Mouse (Mus musculus): Measurements from ENCODE around the gene Gm45717. TPM values are rescaled to one million over a fixed set of nuclear protein-coding genes. Genes with fewer than 3 reads are reported as not detected.

Gene Gm45717
- polyA plus RNA-seq, 2 experiments, result not detected

- no peaks in the 10 kb centered on the region for H3K36me3 ChIP-seq (ENCODE audit: control insufficient read depth, insufficient read depth, low read length)
- peaks cover 45% of the 10 kb centered on the region for H3K27me3 ChIP-seq (ENCODE audit: control insufficient read depth, insufficient read depth, low read length)
- no peak overlapping the region for H3K4me3 ChIP-seq (replicated peaks; ENCODE audit: low read length)
- H3K4me1 ChIP-seq (ENCODE audit: control insufficient read depth, insufficient read depth, low read length), result peaks cover 7% of the 10 kb centered on the region; the same call in 1 of the 2 replicates
- H3K4me2 ChIP-seq (replicated peaks; ENCODE audit: low read depth, low read length, severe bottlenecking), result no peak overlapping the region
- no peaks in the 10 kb centered on the region for H3K9me3 ChIP-seq (ENCODE audit: control insufficient read depth, low read length)
- ATAC-seq (ENCODE audit: low FRiP score, low read depth) (no peak), DNase-seq (ENCODE audit: low spot score) (no peak)
- H3K27ac ChIP-seq (replicated peaks; ENCODE audit: low read depth, low read length), result no peak overlapping the region
- no peak overlapping the region for H3K9ac ChIP-seq (ENCODE audit: low read depth, low read length, severe bottlenecking)
- TF ChIP-seq POLR2A (IDR thresholded peaks at IDR 0.05; ENCODE audit: borderline replicate concordance, extremely low read depth, insufficient read depth, insufficient read length), result no peak
- 28% methylated on average over 22 of the region's 22 CpGs for WGBS
These were observed 34.3 kb downstream of the Gm45717 start for GRCm38 (mm10) chr7:140921225-140921975.

- Histone ChIP-seq H3K4me3 (replicated peaks; ENCODE audit: low read length) (no peak within 1 kb of the TSS), H3K36me3 (ENCODE audit: control insufficient read depth, insufficient read depth, low read length) (no peaks in the 10 kb centered on the region), H3K4me1 (ENCODE audit: control insufficient read depth, insufficient read depth, low read length) (peaks cover 7% of the 10 kb centered on the region; the same call in 1 of the 2 replicates), H3K4me2 (replicated peaks; ENCODE audit: low read depth, low read length, severe bottlenecking) (no peak within 1 kb of the TSS), H3K27me3 (ENCODE audit: control insufficient read depth, insufficient read depth, low read length) (peaks cover 45% of the 10 kb centered on the region), H3K9me3 (ENCODE audit: control insufficient read depth, low read length) (no peaks in the 10 kb centered on the region), H3K9ac (ENCODE audit: low read depth, low read length, severe bottlenecking) (no peak within 1 kb of the TSS), H3K27ac (replicated peaks; ENCODE audit: low read depth, low read length) (no peak within 1 kb of the TSS)
- WGBS, result 69% methylated on average over 8 of the region's 8 CpGs
- TF ChIP-seq POLR2A (IDR thresholded peaks at IDR 0.05; ENCODE audit: borderline replicate concordance, extremely low read depth, insufficient read depth, insufficient read length), result no peak
- DNase-seq (ENCODE audit: low spot score) (no peak), ATAC-seq (ENCODE audit: low FRiP score, low read depth) (no peak)
These were observed 35.2 kb downstream of the Gm45717 start, which contains the start of gene Nlrp6 for GRCm38 (mm10) chr7:140920418-140921029. Nlrp6 (plus strand) TSS chr7:140920902.

- Histone ChIP-seq H3K4me2 (replicated peaks; ENCODE audit: low read depth, low read length, severe bottlenecking) (no peak overlapping the region), H3K9me3 (ENCODE audit: control insufficient read depth, low read length) (no peaks in the 10 kb centered on the region), H3K9ac (ENCODE audit: low read depth, low read length, severe bottlenecking) (no peak overlapping the region), H3K27me3 (ENCODE audit: control insufficient read depth, insufficient read depth, low read length) (peaks cover 45% of the 10 kb centered on the region), H3K27ac (replicated peaks; ENCODE audit: low read depth, low read length) (no peak overlapping the region), H3K36me3 (ENCODE audit: control insufficient read depth, insufficient read depth, low read length) (no peaks in the 10 kb centered on the region), H3K4me3 (replicated peaks; ENCODE audit: low read length) (no peak overlapping the region), H3K4me1 (ENCODE audit: control insufficient read depth, insufficient read depth, low read length) (peaks cover 7% of the 10 kb centered on the region; the same call in 1 of the 2 replicates)
- WGBS, result 79% methylated on average over 4 of the region's 4 CpGs
- TF ChIP-seq POLR2A (IDR thresholded peaks at IDR 0.05; ENCODE audit: borderline replicate concordance, extremely low read depth, insufficient read depth, insufficient read length), result no peak
- no peak for ATAC-seq (ENCODE audit: low FRiP score, low read depth)
- DNase-seq (ENCODE audit: low spot score), result no peak
These were observed 35.8 kb downstream of the Gm45717 start for GRCm38 (mm10) chr7:140919911-140920310.

GRCm38 (mm10) chr7:140914031-140914690 lies 41.6 kb downstream of the Gm45717 start:
- Histone ChIP-seq H3K4me1 (ENCODE audit: control insufficient read depth, insufficient read depth, low read length) (no peaks in the 10 kb centered on the region), H3K9ac (ENCODE audit: low read depth, low read length, severe bottlenecking) (no peak overlapping the region), H3K36me3 (ENCODE audit: control insufficient read depth, insufficient read depth, low read length) (no peaks in the 10 kb centered on the region), H3K27me3 (ENCODE audit: control insufficient read depth, insufficient read depth, low read length) (no peaks in the 10 kb centered on the region), H3K27ac (replicated peaks; ENCODE audit: low read depth, low read length) (no peak overlapping the region), H3K9me3 (ENCODE audit: control insufficient read depth, low read length) (no peaks in the 10 kb centered on the region), H3K4me2 (replicated peaks; ENCODE audit: low read depth, low read length, severe bottlenecking) (no peak overlapping the region), H3K4me3 (replicated peaks; ENCODE audit: low read length) (no peak overlapping the region)
- WGBS, result 79% methylated on average over 8 of the region's 8 CpGs
- TF ChIP-seq POLR2A (IDR thresholded peaks at IDR 0.05; ENCODE audit: borderline replicate concordance, extremely low read depth, insufficient read depth, insufficient read length), result no peak
- ATAC-seq (ENCODE audit: low FRiP score, low read depth) (no peak), DNase-seq (ENCODE audit: low spot score) (no peak)

- TF ChIP-seq POLR2A (IDR thresholded peaks at IDR 0.05; ENCODE audit: borderline replicate concordance, extremely low read depth, insufficient read depth, insufficient read length), result no peak
- Histone ChIP-seq H3K27me3 (ENCODE audit: control insufficient read depth, insufficient read depth, low read length) (no peaks in the 10 kb centered on the region), H3K4me1 (ENCODE audit: control insufficient read depth, insufficient read depth, low read length) (0 out of 2 replicates have a peak, but pooled peaks cover 3% of the 10 kb centered on the region), H3K4me3 (replicated peaks; ENCODE audit: low read length) (no peak overlapping the region), H3K36me3 (ENCODE audit: control insufficient read depth, insufficient read depth, low read length) (no peaks in the 10 kb centered on the region), H3K9me3 (ENCODE audit: control insufficient read depth, low read length) (no peaks in the 10 kb centered on the region), H3K27ac (replicated peaks; ENCODE audit: low read depth, low read length) (no peak overlapping the region), H3K4me2 (replicated peaks; ENCODE audit: low read depth, low read length, severe bottlenecking) (no peak overlapping the region), H3K9ac (ENCODE audit: low read depth, low read length, severe bottlenecking) (no peak overlapping the region)
- ATAC-seq (ENCODE audit: low FRiP score, low read depth) (no peak), DNase-seq (ENCODE audit: low spot score) (no peak)
- WGBS, result 62% methylated on average over 5 of the region's 5 CpGs
These were observed 42.8 kb downstream of the Gm45717 start for GRCm38 (mm10) chr7:140912846-140913482.
